Comparison of ENCODE assay signal across 8 mouse cellular contexts in the genomic region with DNA sequence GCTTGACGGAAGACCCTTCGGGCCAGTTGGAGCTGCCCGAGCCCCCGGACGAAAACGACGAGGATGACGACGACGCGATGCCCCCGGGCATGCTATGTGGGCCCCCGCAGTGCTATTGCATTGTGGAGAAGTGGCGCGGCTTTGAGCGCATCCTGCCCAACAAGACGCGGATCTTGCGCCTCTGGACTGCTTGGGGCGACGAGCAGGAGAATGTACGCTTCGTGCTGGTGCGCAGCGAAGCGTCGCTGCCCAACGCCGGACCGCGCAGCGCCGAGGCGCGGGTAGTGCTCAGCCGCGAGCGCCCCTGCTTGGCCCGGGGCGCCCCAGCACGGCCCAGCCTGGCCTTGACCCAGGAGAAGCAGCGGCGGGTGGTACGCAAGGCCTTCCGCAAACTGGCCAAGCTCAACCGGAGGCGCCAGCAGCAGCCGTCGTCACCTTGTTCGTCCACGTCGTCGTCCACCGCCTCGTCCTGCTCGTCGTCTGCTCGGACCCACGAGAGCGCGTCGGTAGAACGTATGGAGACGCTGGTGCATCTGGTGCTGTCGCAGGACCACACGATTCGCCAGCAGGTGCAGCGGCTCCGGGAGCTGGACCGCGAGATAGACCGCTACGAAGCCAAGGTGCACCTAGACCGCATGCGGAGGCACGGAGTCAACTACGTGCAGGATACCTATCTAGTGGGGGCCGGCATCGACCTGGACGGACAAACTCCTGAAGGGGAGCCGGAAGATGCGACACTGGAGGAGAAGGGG. TPM values are rescaled to one million over a fixed set of nuclear protein-coding genes. Genes with fewer than 3 reads are reported as not detected.
DNase-seq lines count a peak whose midpoint lies in the region; ATAC-seq and TF ChIP-seq lines count a peak whose summit lies in the region.

No protein-coding gene starts in this region.

- H3K4me2 ChIP-seq in lung, embryonic 14.5 days, result peak overlapping the region; percentile 76
- peak overlapping the region; percentile 91 for H3K4me2 ChIP-seq in kidney, embryonic 15.5 days

- no peaks in the 10 kb centered on the region for H3K9me3 ChIP-seq in lung, embryonic 14.5 days (ENCODE audit: low read depth, low read length)
- H3K9me3 ChIP-seq in kidney, embryonic 15.5 days (replicated peaks), result no peaks in the 10 kb centered on the region

- ATAC-seq in lung, embryonic 14.5 days (ENCODE audit: insufficient read depth), result peak; percentile 14
- ATAC-seq in kidney, embryonic 15.5 days (replicated peaks; ENCODE audit: low FRiP score), result peak; percentile 33

- under 1% methylated on average over 82 of the region's 82 CpGs for WGBS in lung, embryonic 14.5 days
- under 1% methylated on average over 81 of the region's 82 CpGs for WGBS in kidney, embryonic 15.5 days

- TF ChIP-seq CTCF in lung, embryonic 14.5 days (IDR thresholded peaks at IDR 0.05; ENCODE audit: low read depth), result no peak

- peaks cover 5% of the 10 kb centered on the region; the same call in 1 of the 2 replicates for H3K4me1 ChIP-seq in lung, embryonic 14.5 days (ENCODE audit: insufficient read depth)
- peaks cover under 1% of the 10 kb centered on the region; the same call in 1 of the 2 replicates for H3K4me1 ChIP-seq in brown adipose tissue, adult 24 weeks (ENCODE audit: control insufficient read depth, insufficient read depth, insufficient read length, low read length)
- peaks cover 47% of the 10 kb centered on the region for H3K4me1 ChIP-seq in kidney, embryonic 15.5 days

- H3K36me3 ChIP-seq in lung, embryonic 14.5 days (ENCODE audit: insufficient read depth), result 0 out of 2 replicates have a peak, but pooled peaks cover 4% of the 10 kb centered on the region
- no peaks in the 10 kb centered on the region for H3K36me3 ChIP-seq in kidney, embryonic 15.5 days

- peak overlapping the region; percentile 57 for H3K4me3 ChIP-seq in lung, embryonic 14.5 days (ENCODE audit: low read depth, low read length)
- peak overlapping the region; percentile 65 for H3K4me3 ChIP-seq in brown adipose tissue, adult 24 weeks (ENCODE audit: insufficient read depth, low read depth, low read length)
- H3K4me3 ChIP-seq in kidney, embryonic 15.5 days (replicated peaks), result peak overlapping the region; percentile 65

- H3K27me3 ChIP-seq in lung, embryonic 14.5 days (ENCODE audit: insufficient read depth, low read length), result peaks cover 30% of the 10 kb centered on the region
- H3K27me3 ChIP-seq in kidney, embryonic 15.5 days, result peaks cover 29% of the 10 kb centered on the region

- peak overlapping the region; percentile 64 for H3K9ac ChIP-seq in lung, embryonic 14.5 days
- H3K9ac ChIP-seq in kidney, embryonic 15.5 days, result peak overlapping the region; percentile 64

- peak; percentile 50 for DNase-seq in lung, embryonic 14.5 days
- DNase-seq in lung, postnatal 36 days, result no peak
- DNase-seq in forelimb bud, embryonic 11.5 days (ENCODE audit: low read depth, low spot score), result peak; percentile 14
- DNase-seq in lung, postnatal 4 days, result peak; percentile 23 to 40
- peak; percentile 60 for DNase-seq in testis, postnatal 10 days (ENCODE audit: low spot score)
- no peak for DNase-seq in left cerebral cortex, adult 11 months (ENCODE audit: low spot score)

- H3K27ac ChIP-seq in lung, embryonic 14.5 days (ENCODE audit: low read depth), result peak overlapping the region; percentile 69
- no peak overlapping the region for H3K27ac ChIP-seq in brown adipose tissue, adult 24 weeks (replicated peaks; ENCODE audit: low read depth, low read length)
- peak overlapping the region; percentile 85 for H3K27ac ChIP-seq in kidney, embryonic 15.5 days

RNA-seq across cellular contexts. Expression of a gene that starts 0.8 kb away (rescaled TPM):
- 20.0 and 22.0 TPM in 2 replicates for polyA plus RNA-seq in lung, embryonic 14.5 days (2014; fragmentation: Nextera tagmentation; extraction: Ambion mirVana)
- polyA plus RNA-seq in brown adipose tissue, adult 24 weeks (2012; ENCODE audit: insufficient read depth, insufficient read length, missing spikeins), result 0.54 TPM in 1 of 2 replicates, not detected in the other
- 19.8 and 20.4 TPM in 2 replicates for polyA plus RNA-seq in kidney, embryonic 15.5 days (2015; fragmentation: Nextera tagmentation; extraction: Ambion mirVana)

Comparison
In these comparisons a context has a peak if more than half of its experiments do, and no peak if none do; other contexts are left out.
1. DNase-seq: peak in lung, embryonic 14.5 days (single experiment), forelimb bud, embryonic 11.5 days (single experiment), lung, postnatal 4 days (2 of 2) and testis, postnatal 10 days (single experiment); none in lung, postnatal 36 days (single experiment) and left cerebral cortex, adult 11 months (single experiment).
2. RNA of a gene that starts 0.8 kb away (polyA plus RNA-seq): 20.0 to 22.0 TPM in lung, embryonic 14.5 days and 19.8 to 20.4 TPM in kidney, embryonic 15.5 days; 0.54 TPM in brown adipose tissue, adult 24 weeks; every median in the first group is over 10 times any median in the second.
3. Peak in every context shown above with its lines, with median percentiles within 50 percentile points of each other: H3K4me3 ChIP-seq.